Mouse (Mus musculus): ENCODE measurements around the gene Shf.
A peak's percentile ranks its signal among the peaks of the same experiment; 100 is the strongest.
"Not testable (repeated sequence)": the region's sequence is repeated elsewhere in the genome, so short reads cannot be mapped to it uniquely, and the experiment has no call there.

Shf gene

GRCm38 (mm10) chr2:122368995-122369739 lies at the start of gene Shf:
Gene Shf, minus strand, starts transcription at chr2:122369162.
- DNase-seq (ENCODE audit: low read depth): peak; percentile 91

GRCm38 (mm10) chr2:122408928-122409327 lies 40.0 kb upstream of the Shf start:
- peak; percentile 30 for DNase-seq (ENCODE audit: low read depth)

DNA sequence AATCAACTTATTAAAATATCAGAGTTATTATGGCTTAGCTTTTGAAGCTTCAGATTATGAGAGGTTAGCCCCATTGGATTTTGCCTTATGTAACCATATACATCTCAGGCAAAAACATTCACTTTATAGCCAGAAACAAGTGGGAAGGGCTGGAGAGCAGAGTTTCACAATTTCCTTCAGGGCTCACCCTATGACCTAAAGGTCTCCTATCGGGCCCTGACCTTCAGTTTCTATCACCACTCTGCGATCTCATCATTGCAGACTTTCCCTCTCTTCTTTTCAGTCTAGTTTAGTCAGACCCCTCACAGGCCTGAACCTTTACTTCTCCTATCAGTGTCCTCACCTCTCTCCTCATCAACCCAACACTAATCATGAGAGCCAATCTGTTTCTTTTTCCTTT lies 38.6 kb upstream of the Shf start:
- DNase-seq (ENCODE audit: low read depth): no peak

- no peak for DNase-seq (ENCODE audit: low read depth)
These were observed 27.2 kb upstream of the Shf start for GRCm38 (mm10) chr2:122396150-122396549.

DNA sequence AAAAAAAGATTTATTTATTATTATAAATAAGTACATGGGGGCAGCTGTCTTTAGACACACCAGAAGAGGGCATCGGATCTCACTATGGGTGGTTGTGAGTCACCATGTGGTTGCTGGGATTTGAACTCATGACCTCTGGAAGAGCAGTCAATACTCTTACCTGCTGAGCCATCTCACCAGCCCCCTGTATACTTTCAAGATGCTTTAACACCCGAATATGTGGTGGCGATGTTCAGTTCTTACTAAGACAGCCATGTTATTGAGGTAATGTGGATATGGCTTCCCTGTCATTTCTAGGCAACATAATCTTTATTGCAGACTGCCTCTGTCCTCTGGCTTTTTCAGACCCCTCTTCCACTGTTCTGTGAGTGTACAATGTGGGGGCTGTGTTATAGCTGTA lies 18.2 kb upstream of the Shf start:
- not testable (repeated sequence) for DNase-seq (ENCODE audit: low read depth)

DNA sequence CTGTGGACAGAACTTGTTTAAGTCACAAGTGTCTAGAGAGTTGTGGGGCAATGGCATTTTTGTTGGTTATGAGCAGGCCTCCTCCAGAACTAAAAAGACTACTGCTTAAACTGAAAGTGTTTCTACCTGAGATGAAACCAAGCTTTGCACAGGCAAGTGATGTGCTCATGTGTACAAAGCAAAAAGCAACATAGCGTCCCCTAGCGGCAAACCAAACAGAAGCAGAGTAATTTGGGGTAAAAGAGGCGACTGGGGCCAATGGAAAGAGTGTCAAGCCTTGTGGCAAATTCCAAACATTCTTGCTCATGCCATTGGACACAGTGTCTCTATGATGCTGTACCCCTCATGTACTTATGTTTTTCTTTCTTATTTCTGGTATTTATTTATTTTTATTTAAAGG lies 16.1 kb upstream of the Shf start:
- DNase-seq (ENCODE audit: low read depth): peak; percentile 66

DNA sequence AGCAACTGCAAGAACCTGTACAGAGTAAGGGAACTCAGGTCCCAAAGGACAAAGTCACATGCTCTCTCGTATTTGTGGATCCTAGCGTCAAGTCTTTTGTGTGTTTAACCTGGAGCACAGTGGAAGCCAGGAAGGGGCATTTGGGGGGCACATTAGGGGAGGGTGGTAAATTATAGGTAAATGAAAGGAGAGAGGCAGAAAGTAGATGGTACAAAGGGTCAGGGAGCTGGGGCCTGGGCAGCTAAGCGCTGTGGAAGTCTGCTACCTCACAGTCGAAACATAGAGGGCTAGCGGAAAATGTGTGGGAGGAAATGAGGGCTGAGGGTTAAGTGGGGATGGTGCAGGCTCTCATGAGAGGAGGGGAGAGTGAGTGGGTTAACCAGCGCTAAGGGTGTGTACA lies 13.2 kb upstream of the Shf start:
- no peak for DNase-seq (ENCODE audit: low read depth)

DNA sequence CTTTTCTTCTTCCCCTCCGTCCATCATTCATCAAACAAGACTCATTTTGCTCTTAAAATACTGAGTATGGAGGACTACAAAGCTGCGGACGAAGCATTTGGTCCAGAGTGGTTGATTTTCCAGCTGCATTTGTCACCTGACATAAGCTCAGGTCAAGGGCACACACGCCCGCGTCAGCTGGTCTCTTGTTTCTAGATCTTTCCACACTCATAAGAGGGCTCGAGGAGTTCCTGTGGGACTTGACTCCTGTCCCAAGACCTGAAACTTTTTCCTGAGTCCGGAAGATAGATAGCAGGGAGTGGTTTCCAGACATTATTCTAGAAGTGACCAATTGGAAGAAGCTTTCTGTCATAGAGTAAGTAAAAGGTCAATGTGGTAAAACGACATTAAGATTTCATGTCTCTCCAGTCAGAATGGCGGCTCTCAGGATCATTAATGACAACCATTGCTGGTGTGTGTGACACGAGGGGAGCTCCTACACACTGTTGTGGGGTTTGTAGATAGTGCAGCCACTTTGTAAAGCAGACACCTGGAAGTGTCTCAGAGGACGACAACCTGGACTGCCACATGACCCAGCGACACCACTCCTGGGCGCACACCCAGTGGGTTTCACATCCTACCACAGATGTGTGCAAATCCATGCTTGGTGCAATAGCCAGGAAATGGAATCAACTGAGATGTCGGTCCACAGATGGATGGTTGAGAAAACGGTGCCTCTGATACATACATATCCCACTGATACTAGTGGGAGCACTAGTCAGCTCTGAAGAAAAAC lies 12.6 kb upstream of the Shf start:
- DNase-seq (ENCODE audit: low read depth): no peak

DNA sequence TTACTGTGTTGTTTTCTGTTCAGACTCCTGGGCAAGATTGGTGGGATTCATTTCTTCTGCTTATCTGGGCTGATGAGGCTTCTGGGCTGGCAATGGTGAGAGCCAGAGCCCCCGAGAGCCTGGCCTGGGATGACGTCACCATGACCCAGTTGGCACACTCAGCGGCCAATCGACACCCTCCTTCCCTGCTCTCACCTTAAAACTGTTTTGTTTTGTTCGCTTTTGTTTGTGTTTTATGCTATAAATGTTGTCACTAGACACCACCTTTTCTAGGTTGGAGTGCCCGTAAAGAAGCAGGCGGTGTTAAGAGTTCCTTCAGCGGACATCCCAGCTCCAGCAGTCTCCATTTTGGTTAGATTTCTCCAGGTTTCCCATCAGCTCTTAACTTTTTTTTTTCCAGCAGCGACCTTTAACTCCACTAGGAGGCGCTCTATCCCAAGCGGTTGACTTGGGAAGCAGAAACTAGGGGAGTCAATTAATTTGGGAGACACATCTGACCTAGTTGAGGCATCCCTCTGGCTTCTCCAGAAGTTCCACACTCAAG lies 11.9 kb upstream of the Shf start:
- DNase-seq (ENCODE audit: low read depth): peak; percentile 85

DNA sequence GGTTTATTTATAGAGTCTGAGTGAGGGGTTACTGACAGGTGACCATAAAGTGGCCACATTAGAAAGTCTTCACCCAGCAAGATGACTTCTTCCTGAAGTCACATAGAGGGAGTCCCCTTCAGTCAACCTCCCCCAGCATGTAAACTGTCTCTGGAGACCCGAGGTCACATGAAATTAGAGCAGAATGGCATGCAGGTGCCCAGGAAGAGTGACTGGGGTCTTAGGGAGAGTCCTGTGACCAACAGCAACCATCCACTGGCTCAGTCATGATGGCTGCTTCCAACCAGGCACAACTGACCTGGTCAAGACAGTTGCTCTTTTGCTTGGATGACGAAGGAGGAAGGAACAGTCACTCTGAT lies 10.3 kb upstream of the Shf start:
- DNase-seq (ENCODE audit: low read depth): no peak

DNA sequence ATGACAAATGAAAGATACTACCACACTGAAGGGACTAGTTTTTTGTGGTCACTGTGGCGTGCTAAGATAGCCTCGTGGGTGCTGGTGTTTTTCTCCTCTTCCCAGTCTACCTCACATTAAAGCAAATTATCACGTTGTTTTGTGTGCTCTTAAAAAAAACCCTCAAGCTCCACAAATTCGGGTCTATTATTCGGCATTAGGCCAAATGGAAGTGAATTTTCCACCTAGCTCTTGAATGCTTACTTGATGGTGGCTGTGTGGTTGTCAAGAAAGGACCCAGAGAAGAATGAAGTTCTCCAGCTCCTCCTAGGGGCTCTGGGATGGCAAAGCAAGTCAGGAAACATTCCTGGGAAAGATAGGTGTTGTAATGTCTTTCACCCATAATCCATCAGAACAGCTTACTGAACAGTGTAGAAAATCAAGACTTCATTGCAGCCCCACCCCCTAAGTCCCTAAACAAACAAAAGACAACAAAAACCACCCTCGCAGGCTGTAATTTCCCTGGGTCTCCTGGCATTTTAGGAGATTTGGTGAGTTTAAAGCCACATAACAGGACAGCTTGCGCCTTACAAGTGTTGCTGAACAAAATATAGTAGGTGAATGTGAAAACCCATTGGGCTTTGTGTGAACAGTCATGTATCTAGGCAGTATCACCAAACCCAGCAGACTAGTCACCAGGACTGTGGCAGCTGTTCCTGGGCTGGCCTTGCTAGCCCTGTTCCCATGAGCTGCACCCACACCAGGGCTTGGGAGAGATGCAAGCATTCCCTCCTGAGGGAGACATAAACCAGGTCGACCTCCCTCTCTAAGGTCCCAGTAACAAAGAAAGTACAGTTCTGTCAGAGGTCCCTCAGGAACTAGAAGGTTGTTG lies 9.7 kb upstream of the Shf start:
- peak; percentile 45 for DNase-seq (ENCODE audit: low read depth)

- peak; percentile 87 for DNase-seq (ENCODE audit: low read depth)
These were observed 8.8 kb upstream of the Shf start for GRCm38 (mm10) chr2:122377751-122378246.

GRCm38 (mm10) chr2:122377215-122377674 lies 8.3 kb upstream of the Shf start:
- peak; percentile 100 for DNase-seq (ENCODE audit: low read depth)

DNA sequence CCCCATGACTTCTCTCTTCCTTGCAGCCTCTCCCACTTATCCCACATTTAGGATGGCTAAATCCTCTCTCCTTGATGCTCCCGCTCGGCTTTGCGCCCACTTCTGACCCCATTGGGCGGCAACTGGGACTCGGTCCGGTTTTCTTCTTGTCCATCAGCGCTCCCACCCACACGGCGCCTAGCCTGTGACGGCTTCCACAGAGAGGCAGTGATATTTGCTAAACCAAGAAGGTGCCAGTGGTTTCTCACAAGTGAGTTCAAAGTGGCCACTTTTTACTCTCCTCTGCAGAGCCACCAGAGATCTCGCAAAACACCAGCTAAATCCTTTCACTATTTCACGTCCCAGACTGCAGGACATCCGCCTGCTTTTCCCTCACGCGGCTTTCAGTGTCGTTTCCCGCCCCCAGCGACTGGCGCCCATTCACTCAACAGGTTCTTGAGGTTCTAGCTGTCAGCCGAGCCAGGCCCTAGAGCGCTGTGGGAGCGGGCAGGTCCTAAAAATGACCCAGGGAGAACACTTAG lies 7.1 kb upstream of the Shf start:
- DNase-seq (ENCODE audit: low read depth): peak; percentile 80

DNA sequence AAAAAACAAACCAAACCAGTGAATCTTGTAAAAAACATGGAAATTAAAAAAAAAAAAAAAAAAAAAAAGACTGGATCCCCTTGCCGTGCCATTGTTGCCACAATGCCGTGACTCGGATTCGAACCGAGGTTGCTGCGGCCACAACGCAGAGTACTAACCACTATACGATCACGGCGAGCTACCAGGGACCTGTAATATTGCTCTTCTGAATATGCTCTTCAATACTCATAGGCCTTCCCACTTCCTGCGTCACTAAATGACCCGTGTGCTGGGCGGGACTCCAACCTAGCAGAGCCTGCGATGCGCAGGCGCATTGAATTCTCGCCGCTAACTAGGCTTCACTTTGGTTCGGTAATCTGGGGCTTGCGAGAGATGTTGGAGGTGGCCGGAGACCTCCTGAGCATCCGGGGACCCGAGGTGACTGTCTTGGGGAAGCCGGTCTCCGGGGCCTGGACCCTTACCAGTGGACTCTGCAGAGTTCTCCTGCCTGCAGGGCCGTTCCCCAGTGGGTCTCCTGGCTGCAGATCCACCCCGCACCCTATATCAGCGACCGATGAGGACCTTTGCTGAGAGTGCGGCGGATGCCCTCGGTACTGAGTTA lies 6.5 kb upstream of the Shf start:
- DNase-seq (ENCODE audit: low read depth): peak; percentile 100

- no peak for DNase-seq (ENCODE audit: low read depth)
These were observed 5.8 kb upstream of the Shf start for GRCm38 (mm10) chr2:122374666-122375331.

GRCm38 (mm10) chr2:122374012-122374411 lies 5.0 kb upstream of the Shf start:
- DNase-seq (ENCODE audit: low read depth): peak; percentile 55

DNA sequence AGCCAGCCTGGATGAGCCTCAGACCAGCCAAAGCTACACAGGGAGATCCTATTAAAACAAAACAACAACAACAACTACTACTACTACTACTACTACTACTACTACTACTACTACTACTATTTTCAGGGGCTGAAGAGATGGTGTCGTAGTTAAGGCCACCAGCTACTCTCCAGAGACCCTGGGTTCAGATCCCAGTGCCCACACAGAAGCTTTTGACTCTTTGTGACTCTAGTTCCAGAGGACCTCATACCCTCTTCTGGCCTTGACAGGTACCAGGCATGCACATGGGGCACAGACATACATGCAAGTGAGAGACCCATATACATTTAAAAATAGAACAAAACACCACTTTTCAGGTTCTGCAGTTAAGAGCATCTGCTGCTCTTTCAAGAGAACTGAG lies 3.6 kb upstream of the Shf start:
- no peak for DNase-seq (ENCODE audit: low read depth)

DNA sequence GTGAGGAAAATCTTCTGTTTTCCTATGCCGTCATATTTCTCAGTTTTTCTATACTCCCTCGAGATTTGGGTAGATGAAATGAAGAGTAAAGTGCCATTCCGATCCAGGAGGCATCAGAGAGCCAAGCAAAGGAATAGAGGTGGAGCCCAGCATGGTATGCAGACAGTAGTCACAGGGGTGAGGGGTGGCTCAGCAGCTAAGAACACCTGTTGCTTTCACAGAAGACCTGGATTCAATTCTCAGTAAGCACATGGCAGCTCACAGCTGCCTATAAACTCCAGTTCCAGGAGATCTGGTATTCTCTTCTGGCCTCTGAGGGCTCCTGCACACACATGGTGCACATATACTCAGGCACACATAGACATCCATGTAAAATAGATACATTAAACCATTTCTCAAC lies 3.1 kb upstream of the Shf start:
- no peak for DNase-seq (ENCODE audit: low read depth)

- no peak for DNase-seq (ENCODE audit: low read depth)
These were observed 1.3 kb upstream of the Shf start for GRCm38 (mm10) chr2:122370101-122370750.

Data from induced T-regulatory cell, adult 2 months (primary cell).